Mouse (Mus musculus) myocyte (in vitro differentiated cells): Measurements from ENCODE around the gene Fam163a. TPM values are rescaled to one million over a fixed set of nuclear protein-coding genes. Genes with fewer than 3 reads are reported as not detected.

Experiments
- H3K27me3 ChIP-seq: one replicate; pipeline ENCODE4 v1.6.1; 2011; ENCODE audit not compliant: control insufficient read depth, insufficient read depth, insufficient read length
- H3K36me3 ChIP-seq: one replicate; pipeline ENCODE4 v1.6.1; 2011; ENCODE audit not compliant: control insufficient read depth, insufficient read depth
- H3K4me2 ChIP-seq: one replicate; pipeline ENCODE4 v1.6.1; 2011; ENCODE audit warnings: low read depth, control low read depth
- H3K4me3 ChIP-seq: one replicate; pipeline ENCODE4 v1.5.1; 2011; ENCODE audit warnings: mild to moderate bottlenecking, control low read depth, moderate library complexity
- H3K79me2 ChIP-seq: one replicate; pipeline ENCODE4 v1.6.1; 2011; ENCODE audit not compliant: control insufficient read depth, insufficient read depth
- H3ac ChIP-seq: one replicate; pipeline ENCODE4 v1.6.1; 2011; ENCODE audit not compliant: control insufficient read depth, insufficient read length
- CEBPB ChIP-seq: IDR thresholded peaks from 2 replicates; pipeline ENCODE4 v1.6.1; 2011; ENCODE audit warnings: mild to moderate bottlenecking, moderate library complexity; ENCODE audit not compliant: poor library complexity, insufficient read depth, severe bottlenecking
- E2F4 ChIP-seq: IDR thresholded peaks from one replicate; pipeline ENCODE4 v1.6.1; 2011; ENCODE audit warnings: mild to moderate bottlenecking, control low read depth, moderate library complexity; ENCODE audit not compliant: insufficient read depth
- MAX ChIP-seq: IDR thresholded peaks from one replicate; pipeline ENCODE4 v1.6.1; 2011; ENCODE audit warnings: low read depth, mild to moderate bottlenecking, control low read depth
- MYOD1 ChIP-seq, 3 experiments: IDR thresholded peaks; one replicate each; pipeline ENCODE4 v1.6.1; 2011; ENCODE audit warnings: control low read depth in 2 of 3, low read depth in 2 of 3, mild to moderate bottlenecking in 2 of 3, moderate library complexity in 1 of 3; ENCODE audit not compliant: insufficient read length in 2 of 3, control insufficient read depth in 1 of 3
- MYOG ChIP-seq, 3 experiments: IDR thresholded peaks; one replicate each; pipeline ENCODE4 v1.6.1; 2011; ENCODE audit warnings: control low read depth in 2 of 3, low read depth in 2 of 3, mild to moderate bottlenecking in 2 of 3; ENCODE audit not compliant: insufficient read length in 2 of 3, control insufficient read depth in 1 of 3, insufficient read depth in 1 of 3
- POLR2A ChIP-seq: IDR thresholded peaks from one replicate; pipeline ENCODE4 v1.6.1; 2011; ENCODE audit warnings: low read depth, mild to moderate bottlenecking, control low read depth, moderate library complexity; ENCODE audit not compliant: insufficient read length
- POLR2AphosphoS2 ChIP-seq: IDR thresholded peaks from one replicate; pipeline ENCODE4 v1.6.1; 2011; ENCODE audit warnings: low read depth, control low read depth; ENCODE audit not compliant: insufficient read length
- REST ChIP-seq: IDR thresholded peaks from one replicate; pipeline ENCODE4 v1.6.1; 2011; ENCODE audit warnings: mild to moderate bottlenecking, control low read depth, moderate library complexity; ENCODE audit not compliant: insufficient read depth, insufficient read length
- SRF ChIP-seq: IDR thresholded peaks from one replicate; pipeline ENCODE4 v1.6.1; 2011; ENCODE audit warnings: low read depth; ENCODE audit not compliant: control insufficient read depth, insufficient read length
- TCF12 ChIP-seq: IDR thresholded peaks from one replicate; pipeline ENCODE4 v1.6.1; 2011; ENCODE audit warnings: mild to moderate bottlenecking, control low read depth; ENCODE audit not compliant: poor library complexity, insufficient read depth, severe bottlenecking
- TCF3 ChIP-seq: IDR thresholded peaks from one replicate; pipeline ENCODE4 v1.6.1; 2011; ENCODE audit warnings: low read depth, control low read depth; ENCODE audit not compliant: insufficient read length
- USF1 ChIP-seq: IDR thresholded peaks from one replicate; pipeline ENCODE4 v1.6.1; 2011; ENCODE audit warnings: low read depth, mild to moderate bottlenecking, control low read depth, moderate library complexity
- polyA plus RNA-seq: library from polyadenylated mRNA; unstranded; fragments of >200 nt; fragmentation: generic; extraction: Trizol; gene quantifications from one replicate; pipeline ENCODE4 v1.2.1, GENCODE M21; 2012; ENCODE audit warnings: missing spikeins

Fam163a gene
- polyA plus RNA-seq, 1 experiment: not detected

DNA sequence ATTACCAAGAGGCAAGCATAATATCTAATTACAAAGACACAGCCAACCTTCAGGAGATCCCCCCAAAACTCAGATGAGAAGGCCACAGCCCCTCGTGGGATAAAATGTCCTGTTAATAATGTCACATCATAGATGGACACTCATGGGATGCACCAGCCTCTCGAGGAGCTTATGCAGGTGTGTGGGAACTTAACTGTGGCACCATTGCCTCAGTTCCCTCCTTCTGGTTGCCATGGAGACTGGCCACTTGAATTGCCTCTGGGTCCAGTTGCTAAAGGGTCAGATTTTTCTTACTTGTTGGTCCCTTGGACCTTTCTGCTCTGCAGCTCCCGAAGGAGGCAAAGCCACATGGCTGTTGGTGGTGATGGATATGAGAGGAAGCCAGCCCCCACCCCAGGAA is 127.2 kb downstream of the Fam163a start:
- no peak overlapping the region for H3ac ChIP-seq

DNA sequence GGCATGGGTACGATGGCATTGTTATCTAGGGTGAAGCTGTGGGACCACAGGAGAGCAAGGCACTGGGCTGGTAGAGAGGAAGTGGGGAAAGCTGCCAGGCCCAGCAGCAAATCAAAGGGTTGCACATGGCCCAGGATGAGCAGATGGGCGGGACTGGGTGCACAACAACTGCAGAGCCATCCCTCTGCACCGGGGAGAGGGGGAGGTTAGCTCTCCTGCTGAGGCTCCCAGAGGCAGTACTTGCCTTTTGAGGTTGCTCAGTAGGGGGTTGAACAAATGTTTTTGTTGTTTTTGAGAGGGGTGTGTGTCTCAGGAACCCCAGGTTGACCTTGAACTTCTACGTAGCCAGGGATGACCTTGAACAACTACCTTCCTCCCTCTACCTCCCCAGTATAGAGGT is 128.4 kb downstream of the Fam163a start:
- TF ChIP-seq MYOG (IDR thresholded peaks at IDR 0.05; ENCODE audit: control insufficient read depth in 1 of 3, insufficient read depth in 1 of 3, insufficient read length in 2 of 3, low read depth in 2 of 3) (peak in 2 of 3 experiments; percentile 18 to 77), SRF (no peak)
- Histone ChIP-seq H3K4me2 (peak overlapping the region; percentile 13), H3ac (no peak overlapping the region), H3K4me3 (no peak overlapping the region), H3K27me3 (no peaks in the 10 kb centered on the region), H3K79me2 (no peaks in the 10 kb centered on the region), H3K36me3 (no peaks in the 10 kb centered on the region)

More for the DNA sequence above, 127.2 kb downstream of the Fam163a start:
- Histone ChIP-seq H3K4me2 (no peak overlapping the region), H3K4me3 (no peak overlapping the region), H3K27me3 (no peaks in the 10 kb centered on the region), H3K36me3 (no peaks in the 10 kb centered on the region), H3K79me2 (no peaks in the 10 kb centered on the region)
- TF ChIP-seq MAX: no peak
- TF ChIP-seq POLR2AphosphoS2: no peak
- no peak for TF ChIP-seq MYOG (IDR thresholded peaks at IDR 0.05; ENCODE audit: control insufficient read depth in 1 of 3, insufficient read depth in 1 of 3, insufficient read length in 2 of 3, low read depth in 2 of 3)
- no peak for TF ChIP-seq TCF12
- TF ChIP-seq MYOD1 (IDR thresholded peaks at IDR 0.05; ENCODE audit: control insufficient read depth in 1 of 3, insufficient read length in 2 of 3, low read depth in 2 of 3): no peak
- no peak for TF ChIP-seq USF1
- no peak for TF ChIP-seq REST
- no peak for TF ChIP-seq TCF3
- no peak for TF ChIP-seq SRF
- TF ChIP-seq CEBPB: no peak
- TF ChIP-seq E2F4: no peak

DNA sequence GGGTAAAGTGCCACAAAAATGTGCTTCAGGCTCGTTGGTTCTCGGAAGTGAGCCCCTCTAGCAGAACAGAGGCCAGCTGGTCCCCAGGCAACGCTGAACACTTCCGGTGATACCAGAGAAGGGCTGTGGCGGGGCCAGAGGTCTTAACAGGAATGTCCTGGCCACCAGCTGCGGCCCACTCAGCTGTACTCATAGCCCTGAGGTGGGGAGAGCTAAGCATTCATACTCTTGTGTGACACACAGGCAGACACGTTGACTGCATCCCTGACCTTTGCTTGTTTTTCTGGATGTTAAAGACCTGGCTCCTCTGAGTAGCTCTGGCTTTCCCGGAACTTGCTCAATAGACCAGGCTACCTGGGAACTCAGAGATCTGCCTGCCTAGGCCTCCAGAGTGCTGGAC is 130.3 kb downstream of the Fam163a start:
- Histone ChIP-seq H3K4me2 (no peak overlapping the region), H3K4me3 (no peak overlapping the region)
- TF ChIP-seq CEBPB (no peak), MYOG (IDR thresholded peaks at IDR 0.05; ENCODE audit: control insufficient read depth in 1 of 3, insufficient read depth in 1 of 3, insufficient read length in 2 of 3, low read depth in 2 of 3) (peak in 2 of 3 experiments; percentile 44 to 83), TCF12 (no peak), MYOD1 (IDR thresholded peaks at IDR 0.05; ENCODE audit: control insufficient read depth in 1 of 3, insufficient read length in 2 of 3, low read depth in 2 of 3) (peak in 2 of 3 experiments; percentile 48 to 65), USF1 (no peak), E2F4 (no peak)

DNA sequence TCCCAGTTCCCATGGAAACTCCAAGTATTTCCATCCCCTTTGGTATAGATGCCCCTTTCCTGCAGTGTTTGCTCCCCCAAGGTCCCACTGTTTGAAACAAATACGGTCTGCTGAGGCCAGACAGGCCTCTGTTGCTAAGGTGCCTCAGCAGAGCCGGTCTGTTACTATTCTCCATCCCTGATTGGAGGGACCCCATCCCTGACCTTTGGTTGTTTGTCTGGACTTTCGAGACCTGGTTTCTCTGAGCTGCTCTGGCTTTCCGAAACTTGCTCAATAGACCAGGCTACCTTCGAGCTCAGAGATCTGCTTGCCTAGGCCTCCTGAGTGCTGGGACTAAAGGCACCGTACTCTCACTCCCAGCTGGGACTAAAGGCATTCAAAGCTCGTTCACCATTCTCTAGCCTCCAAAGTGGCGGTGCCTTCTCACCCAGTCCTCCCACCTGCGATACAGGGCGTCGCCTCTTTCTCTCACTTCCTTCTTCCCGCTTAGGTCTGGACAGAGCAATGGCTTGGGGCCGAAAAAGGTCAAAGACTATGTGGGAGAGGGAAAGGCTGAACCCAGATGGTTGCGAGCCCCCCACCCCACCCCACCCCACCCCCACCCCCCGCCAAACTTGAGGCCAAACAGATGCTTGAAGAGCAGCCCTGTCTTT is 131.5 kb downstream of the Fam163a start:
- TF ChIP-seq SRF: no peak
- no peak for TF ChIP-seq CEBPB
- no peak for TF ChIP-seq MYOG (IDR thresholded peaks at IDR 0.05; ENCODE audit: control insufficient read depth in 1 of 3, insufficient read depth in 1 of 3, insufficient read length in 2 of 3, low read depth in 2 of 3)
- no peak for TF ChIP-seq POLR2A
- TF ChIP-seq E2F4: no peak
- no peak for TF ChIP-seq MYOD1 (IDR thresholded peaks at IDR 0.05; ENCODE audit: control insufficient read depth in 1 of 3, insufficient read length in 2 of 3, low read depth in 2 of 3)
- TF ChIP-seq USF1: no peak
- no peak for TF ChIP-seq TCF3
- no peaks in the 10 kb centered on the region for H3K79me2 ChIP-seq
- no peaks in the 10 kb centered on the region for H3K27me3 ChIP-seq
- no peak overlapping the region for H3ac ChIP-seq
- no peak overlapping the region for H3K4me2 ChIP-seq
- H3K36me3 ChIP-seq: no peaks in the 10 kb centered on the region
- no peak overlapping the region for H3K4me3 ChIP-seq

More for the DNA sequence above, 130.3 kb downstream of the Fam163a start:
- Histone ChIP-seq H3K36me3 (no peaks in the 10 kb centered on the region), H3K27me3 (no peaks in the 10 kb centered on the region), H3K79me2 (no peaks in the 10 kb centered on the region), H3ac (no peak overlapping the region)

DNA sequence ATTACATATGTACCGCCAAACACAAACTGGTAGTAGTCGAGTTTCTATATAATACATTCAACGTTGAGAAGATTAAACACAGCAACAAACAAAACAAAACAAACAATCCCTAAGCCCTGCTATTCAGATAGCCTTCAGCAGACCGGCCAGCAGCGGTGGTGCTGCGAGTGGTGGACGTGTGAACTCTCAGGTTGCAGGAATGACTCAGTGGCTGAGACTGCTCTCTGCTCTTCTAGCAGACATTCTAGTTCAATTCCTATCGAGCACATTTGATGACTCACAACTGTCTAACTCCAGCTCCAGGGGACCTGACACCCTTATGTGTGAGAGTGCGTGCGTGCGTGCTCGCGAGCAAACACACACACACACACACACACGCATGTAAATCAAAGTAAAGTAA is 134.7 kb downstream of the Fam163a start:
- TF ChIP-seq POLR2AphosphoS2 (no peak), SRF (no peak), TCF3 (no peak), E2F4 (no peak), MAX (no peak), REST (no peak), MYOG (IDR thresholded peaks at IDR 0.05; ENCODE audit: control insufficient read depth in 1 of 3, insufficient read depth in 1 of 3, insufficient read length in 2 of 3, low read depth in 2 of 3) (no peak), TCF12 (no peak), USF1 (no peak), CEBPB (no peak), MYOD1 (IDR thresholded peaks at IDR 0.05; ENCODE audit: control insufficient read depth in 1 of 3, insufficient read length in 2 of 3, low read depth in 2 of 3) (no peak), POLR2A (no peak)

More for the DNA sequence above, 134.7 kb downstream of the Fam163a start:
- H3K4me2 ChIP-seq: no peak overlapping the region
- no peak overlapping the region for H3K4me3 ChIP-seq
- no peak overlapping the region for H3ac ChIP-seq
- no peaks in the 10 kb centered on the region for H3K27me3 ChIP-seq
- no peaks in the 10 kb centered on the region for H3K79me2 ChIP-seq
- peaks cover 6% of the 10 kb centered on the region for H3K36me3 ChIP-seq
